Mouse (Mus musculus) heart, embryonic 12.5 days (tissue): ENCODE results near the gene Akr1c20. TPM values are rescaled to one million over a fixed set of nuclear protein-coding genes. Genes with fewer than 3 reads are reported as not detected.

Experiments
- ATAC-seq: fragments of 200-750 bp; cut with Nextera tagmentation; 2 replicates; pipeline ENCODE4 v1.8.0; 2017; ENCODE audit warnings: moderate TSS enrichment, moderate library complexity; ENCODE audit not compliant: insufficient number of reproducible peaks, low FRiP score
- H3K27ac ChIP-seq: fragments of 300-500 bp; sonication (generic); 2 replicates; pipeline ENCODE4 v1.5.1; 2016; ENCODE audit warnings: mild to moderate bottlenecking, moderate library complexity; ENCODE audit not compliant: poor library complexity, severe bottlenecking
- H3K27me3 ChIP-seq: fragments of 300-500 bp; sonication (generic); replicated peaks from 2 replicates; pipeline ENCODE4 v1.6.1; 2016; ENCODE audit warnings: mild to moderate bottlenecking, moderate library complexity
- H3K36me3 ChIP-seq: fragments of 300-500 bp; sonication (generic); 2 replicates; pipeline ENCODE4 v1.6.1; 2016; ENCODE audit warnings: mild to moderate bottlenecking, moderate library complexity
- H3K4me1 ChIP-seq: fragments of 300-500 bp; sonication (generic); replicated peaks from 2 replicates; pipeline ENCODE4 v1.6.1; 2016; ENCODE audit warnings: mild to moderate bottlenecking
- H3K4me2 ChIP-seq: fragments of 300-500 bp; sonication (generic); 2 replicates; pipeline ENCODE4 v1.6.1; 2016; ENCODE audit warnings: mild to moderate bottlenecking, moderate library complexity
- H3K4me3 ChIP-seq: fragments of 300-500 bp; sonication (generic); 2 replicates; pipeline ENCODE4 v1.5.1; 2016; ENCODE audit warnings: mild to moderate bottlenecking
- H3K9ac ChIP-seq: fragments of 300-500 bp; sonication (generic); 2 replicates; pipeline ENCODE4 v1.6.1; 2016; ENCODE audit warnings: mild to moderate bottlenecking, moderate library complexity
- H3K9me3 ChIP-seq: fragments of 300-500 bp; sonication (generic); replicated peaks from 2 replicates; pipeline ENCODE4 v1.6.1; 2016; ENCODE audit warnings: mild to moderate bottlenecking, moderate library complexity
- WGBS: fragments of 180-500 bp; shearing (Covaris S2); methylation state at CpG from one replicate; pipeline ENCODE4 v1.1.7; 2016; 5-methylcytosine and 5-hydroxymethylcytosine counted together
- polyA plus RNA-seq: library from polyadenylated mRNA; unstranded; fragments of >200 nt; fragmentation: Nextera tagmentation; extraction: Ambion mirVana; gene quantifications from 2 replicates; pipeline ENCODE4 v1.2.1, GENCODE M21; 2016

Gene Akr1c20
- not detected in 2 replicates for polyA plus RNA-seq

- 66% methylated on average over 2 of the region's 2 CpGs for WGBS
- Histone ChIP-seq H3K4me3 (no peak within 1 kb of the TSS), H3K36me3 (no peaks in the 10 kb centered on the region), H3K9me3 (no peaks in the 10 kb centered on the region), H3K27me3 (no peaks in the 10 kb centered on the region), H3K4me1 (no peaks in the 10 kb centered on the region), H3K9ac (no peak within 1 kb of the TSS), H3K27ac (no peak within 1 kb of the TSS), H3K4me2 (no peak within 1 kb of the TSS)
- ATAC-seq = no peak
Measured at GRCm38 (mm10) chr13:4523201-4523838, at the start of gene Akr1c20. Gene Akr1c20 (minus strand): TSS chr13:4523345.

- 81% methylated on average over 2 of the region's 2 CpGs for WGBS
- no peaks in the 10 kb centered on the region for H3K4me1 ChIP-seq
- H3K4me3 ChIP-seq = no peak overlapping the region
- peaks cover 7% of the 10 kb centered on the region; the same call in 1 of the 2 replicates for H3K9me3 ChIP-seq
- no peak overlapping the region for H3K9ac ChIP-seq
- ATAC-seq = no peak
- H3K4me2 ChIP-seq = no peak overlapping the region
- H3K27me3 ChIP-seq = no peaks in the 10 kb centered on the region
- H3K36me3 ChIP-seq = no peaks in the 10 kb centered on the region
- no peak overlapping the region for H3K27ac ChIP-seq
Measured at GRCm38 (mm10) chr13:4565996-4566395, 42.9 kb upstream of the Akr1c20 start.

GRCm38 (mm10) chr13:4560500-4560899, 37.4 kb upstream of the Akr1c20 start:
- Histone ChIP-seq H3K27me3 (no peaks in the 10 kb centered on the region), H3K4me2 (no peak overlapping the region), H3K36me3 (no peaks in the 10 kb centered on the region), H3K9ac (no peak overlapping the region), H3K4me1 (no peaks in the 10 kb centered on the region), H3K4me3 (no peak overlapping the region), H3K9me3 (no peaks in the 10 kb centered on the region), H3K27ac (no peak overlapping the region)
- no peak for ATAC-seq

GRCm38 (mm10) chr13:4559143-4559542, 36.0 kb upstream of the Akr1c20 start:
- Histone ChIP-seq H3K4me1 (no peaks in the 10 kb centered on the region), H3K9ac (no peak overlapping the region), H3K27ac (no peak overlapping the region), H3K27me3 (no peaks in the 10 kb centered on the region), H3K4me2 (no peak overlapping the region), H3K4me3 (no peak overlapping the region), H3K36me3 (no peaks in the 10 kb centered on the region), H3K9me3 (no peaks in the 10 kb centered on the region)
- 66% methylated on average over 1 of the region's 1 CpGs for WGBS
- no peak for ATAC-seq

- no peak overlapping the region for H3K4me3 ChIP-seq
- no peak overlapping the region for H3K9ac ChIP-seq
- no peaks in the 10 kb centered on the region for H3K27me3 ChIP-seq
- no peaks in the 10 kb centered on the region for H3K36me3 ChIP-seq
- ATAC-seq = no peak
- no peaks in the 10 kb centered on the region for H3K9me3 ChIP-seq
- 83% methylated on average over 2 of the region's 2 CpGs for WGBS
- no peak overlapping the region for H3K4me2 ChIP-seq
- no peak overlapping the region for H3K27ac ChIP-seq
- no peaks in the 10 kb centered on the region for H3K4me1 ChIP-seq
Measured at GRCm38 (mm10) chr13:4514811-4515210, 8.3 kb downstream of the Akr1c20 start.

- Histone ChIP-seq H3K4me2 (no peak overlapping the region), H3K36me3 (no peaks in the 10 kb centered on the region), H3K9ac (no peak overlapping the region), H3K9me3 (peaks cover 8% of the 10 kb centered on the region; the same call in 1 of the 2 replicates), H3K27ac (no peak overlapping the region), H3K27me3 (no peaks in the 10 kb centered on the region), H3K4me1 (no peaks in the 10 kb centered on the region), H3K4me3 (no peak overlapping the region)
- 55% methylated on average over 1 of the region's 1 CpGs for WGBS
- ATAC-seq = no peak
Measured at GRCm38 (mm10) chr13:4467896-4468295, 55.2 kb downstream of the Akr1c20 start.

- no peak overlapping the region for H3K4me3 ChIP-seq
- no peak for ATAC-seq
- no peaks in the 10 kb centered on the region for H3K9me3 ChIP-seq
- WGBS = 85% methylated on average over 2 of the region's 2 CpGs
- no peaks in the 10 kb centered on the region for H3K27me3 ChIP-seq
- no peaks in the 10 kb centered on the region for H3K4me1 ChIP-seq
- H3K27ac ChIP-seq = no peak overlapping the region
- H3K4me2 ChIP-seq = no peak overlapping the region
- H3K36me3 ChIP-seq = no peaks in the 10 kb centered on the region
- no peak overlapping the region for H3K9ac ChIP-seq
Measured at GRCm38 (mm10) chr13:4465641-4466040, 57.5 kb downstream of the Akr1c20 start.

Other genes with a start within 250 kb of the Akr1c20 start
- gene Akr1c12, start 243.9 kb downstream of the Akr1c20 start, polyA plus RNA-seq = 0.53 and 0.55 TPM in 2 replicates
- gene Akr1c6, start 89.0 kb downstream of the Akr1c20 start, polyA plus RNA-seq = not detected in 2 replicates
- gene Akr1c21, start 50.7 kb upstream of the Akr1c20 start, polyA plus RNA-seq = not detected in 2 replicates
- gene Akr1e1, start 85.8 kb upstream of the Akr1c20 start, polyA plus RNA-seq = 44.5 and 47.5 TPM in 2 replicates